Mouse (Mus musculus) B cell, adult 62 days (primary cell): ENCODE measurements around the gene Fcrlb. TPM values are rescaled to one million over a fixed set of nuclear protein-coding genes. Genes with fewer than 3 reads are reported as not detected.

ENCODE experiments used
- total RNA-seq: library from RNA; stranded (reverse); gene quantifications from 4 replicates; pipeline ENCODE4 v1.2.4, GENCODE M21; 2023

Gene Fcrlb
- total RNA-seq, result 0.88 to 1.4 TPM (median 1.1 TPM) in 4 replicates

GRCm38 (mm10) chr1:170912891-170913615, at the start of gene Fcrlb:
TSS of gene Fcrlb (minus strand) at chr1:170912941.

GRCm38 (mm10) chr1:170927378-170927777, 14.6 kb upstream of the Fcrlb start, which contains the start of gene Fcrla:
TSS of gene Fcrla (minus strand) at chr1:170927583.

DNA sequence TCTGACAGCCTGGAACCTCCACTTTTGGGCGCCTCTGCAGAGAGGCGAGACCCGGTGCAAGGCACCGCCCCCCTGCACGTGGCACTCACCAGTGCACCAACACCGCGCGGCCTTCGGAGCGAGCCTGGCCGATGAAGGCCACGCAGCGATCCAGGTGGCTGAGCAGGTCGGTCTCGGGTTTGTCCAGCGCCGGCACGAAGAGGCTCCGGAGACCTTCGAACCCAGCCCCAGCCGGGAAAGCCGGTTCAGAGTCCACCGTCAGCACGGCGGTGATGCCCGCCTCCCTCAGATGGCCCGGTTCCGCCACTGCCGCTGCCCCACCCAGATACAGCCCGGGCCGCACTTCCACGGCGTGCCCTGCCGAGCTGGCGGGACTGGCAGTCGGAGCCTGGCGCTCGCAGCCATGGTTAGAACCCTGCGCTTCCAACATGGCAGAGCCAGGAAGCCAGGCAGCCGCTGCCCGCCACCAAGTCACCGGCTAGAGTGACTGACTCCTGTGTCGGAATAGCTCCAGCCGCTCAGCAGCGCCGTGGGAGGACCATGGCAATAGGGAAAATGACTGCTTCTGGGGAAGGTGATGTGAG, 27.7 kb downstream of the Fcrlb start, which contains the start of the genes Gm26620 and Dusp12:
Gene Gm26620 (plus strand): TSS at position 88 of the 584 bp plus-strand sequence.
Gene Dusp12 (minus strand): TSS at position 563 of the 584 bp plus-strand sequence.

DNA sequence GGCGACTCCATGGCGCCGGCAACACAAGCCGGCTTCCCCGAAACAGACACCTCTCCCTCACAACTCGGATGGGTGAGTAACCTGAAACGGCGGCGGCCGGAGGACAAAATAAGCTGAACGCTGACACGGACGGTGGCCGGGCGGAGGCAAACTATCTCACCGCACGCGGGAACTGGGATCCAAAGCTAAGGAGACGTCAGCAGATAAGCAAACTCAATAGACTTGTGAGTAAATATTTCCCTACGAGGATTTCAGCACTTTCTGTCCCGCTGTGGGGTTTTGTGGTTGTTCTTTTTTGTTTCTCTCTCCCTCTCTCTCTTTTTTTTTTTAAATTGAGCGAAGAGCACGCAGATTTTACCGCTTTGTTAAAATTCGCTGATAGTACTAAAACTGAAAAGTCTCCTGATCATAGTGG, 45.0 kb downstream of the Fcrlb start, which contains the start of gene Atf6:
Gene Atf6 (minus strand): TSS at position 81 of the 415 bp plus-strand sequence.

Other genes starting within 250 kb of the Fcrlb start
- 48.9 to 53.1 TPM (median 51.2 TPM) in 4 replicates for gene Atf6, start 45.2 kb downstream of the Fcrlb start, total RNA-seq
- gene Gm26620, start 27.9 kb downstream of the Fcrlb start, total RNA-seq, result 1.4 to 2.0 TPM (median 1.9 TPM) in 4 replicates
- gene Dusp12, start 27.4 kb downstream of the Fcrlb start, total RNA-seq, result 12.4 to 13.3 TPM (median 12.9 TPM) in 4 replicates
- 353 to 398 TPM (median 376 TPM) in 4 replicates for gene Fcrla, start 14.6 kb upstream of the Fcrlb start, total RNA-seq
- gene Fcgr2b, start 63.6 kb upstream of the Fcrlb start, total RNA-seq, result 212 to 233 TPM (median 218 TPM) in 4 replicates
- 0.60 to 0.94 TPM (median 0.63 TPM) in 4 replicates for gene Fcgr4, start 106.0 kb upstream of the Fcrlb start, total RNA-seq
- gene Fcgr3, start 152.0 kb upstream of the Fcrlb start, total RNA-seq, result 1.5 to 3.3 TPM (median 2.1 TPM) in 4 replicates
- gene Cfap126, start 201.0 kb upstream of the Fcrlb start, total RNA-seq, result 0.78 to 3.5 TPM (median 1.8 TPM) in 4 replicates
- 82.0 to 92.2 TPM (median 86.4 TPM) in 4 replicates for gene Sdhc, start 237.7 kb upstream of the Fcrlb start, total RNA-seq
- not detected in 4 replicates for gene Mpz, start 237.8 kb upstream of the Fcrlb start, total RNA-seq